Mouse (Mus musculus) embryonic facial prominence, embryonic 11.5 days (tissue): ENCODE results near the gene Bcl2l13. TPM values are rescaled to one million over a fixed set of nuclear protein-coding genes. Genes with fewer than 3 reads are reported as not detected.
"Not testable (repeated sequence)": the region's sequence is repeated elsewhere in the genome, so short reads cannot be mapped to it uniquely, and the experiment has no call there.

Experiments used
- ATAC-seq: fragments of 200-750 bp; cut with Nextera tagmentation; replicated peaks from 2 replicates; pipeline ENCODE4 v1.8.0; 2017; ENCODE audit warnings: low read depth; ENCODE audit not compliant: insufficient number of reproducible peaks, low FRiP score, low TSS enrichment
- DNase-seq: peaks from one replicate; pipeline ENCODE4 v3.0.0-alpha.2; 2015; ENCODE audit warnings: low spot score
- H3K27ac ChIP-seq: fragments of 300-500 bp; sonication (generic); replicated peaks from 2 replicates; pipeline ENCODE4 v1.5.1; 2014; ENCODE audit warnings: mild to moderate bottlenecking, low read depth, low read length, control low read depth
- H3K27me3 ChIP-seq: fragments of 300-500 bp; sonication (generic); 2 replicates; pipeline ENCODE4 v1.6.1; 2014; ENCODE audit warnings: mild to moderate bottlenecking, low read length, moderate library complexity, mixed read lengths; ENCODE audit not compliant: control insufficient read depth, insufficient read depth
- H3K36me3 ChIP-seq: fragments of 300-500 bp; sonication (generic); replicated peaks from 2 replicates; pipeline ENCODE4 v1.6.1; 2014; ENCODE audit warnings: low read depth, mild to moderate bottlenecking, low read length, moderate library complexity, mixed read lengths; ENCODE audit not compliant: control insufficient read depth, insufficient read depth
- H3K4me1 ChIP-seq: fragments of 300-500 bp; sonication (generic); 2 replicates; pipeline ENCODE4 v1.6.1; 2014; ENCODE audit warnings: low read length, mixed read lengths; ENCODE audit not compliant: control insufficient read depth, insufficient read depth
- H3K4me2 ChIP-seq: fragments of 300-500 bp; sonication (generic); 2 replicates; pipeline ENCODE4 v1.6.1; 2014; ENCODE audit warnings: low read depth, mild to moderate bottlenecking, control low read depth, low read length, moderate library complexity
- H3K4me3 ChIP-seq: fragments of 300-500 bp; sonication (generic); 2 replicates; pipeline ENCODE4 v1.5.1; 2014; ENCODE audit warnings: low read depth, low read length, control low read depth
- H3K9ac ChIP-seq: fragments of 300-500 bp; sonication (generic); replicated peaks from 2 replicates; pipeline ENCODE4 v1.6.1; 2014; ENCODE audit warnings: mild to moderate bottlenecking, control low read depth, low read length
- H3K9me3 ChIP-seq: fragments of 300-500 bp; sonication (generic); replicated peaks from 2 replicates; pipeline ENCODE4 v1.6.1; 2016; ENCODE audit warnings: mild to moderate bottlenecking, low read length, inconsistent platforms, mixed read lengths; ENCODE audit not compliant: control insufficient read depth
- WGBS: fragments of 180-500 bp; shearing (Covaris S2); extraction: QIAGEN DNeasy Blood & Tissue Kit; methylation state at CpG from one replicate; pipeline ENCODE4 v1.1.7; 2014; 5-methylcytosine and 5-hydroxymethylcytosine counted together
- polyA plus RNA-seq: library from polyadenylated mRNA; unstranded; fragments of >200 nt; fragmentation: Nextera tagmentation; extraction: Ambion mirVana; gene quantifications from 2 replicates; pipeline ENCODE4 v1.2.1, GENCODE M21; 2014

The Bcl2l13 gene
- polyA plus RNA-seq, 1 experiment from 2014 or later, result 40.1 TPM

DNA sequence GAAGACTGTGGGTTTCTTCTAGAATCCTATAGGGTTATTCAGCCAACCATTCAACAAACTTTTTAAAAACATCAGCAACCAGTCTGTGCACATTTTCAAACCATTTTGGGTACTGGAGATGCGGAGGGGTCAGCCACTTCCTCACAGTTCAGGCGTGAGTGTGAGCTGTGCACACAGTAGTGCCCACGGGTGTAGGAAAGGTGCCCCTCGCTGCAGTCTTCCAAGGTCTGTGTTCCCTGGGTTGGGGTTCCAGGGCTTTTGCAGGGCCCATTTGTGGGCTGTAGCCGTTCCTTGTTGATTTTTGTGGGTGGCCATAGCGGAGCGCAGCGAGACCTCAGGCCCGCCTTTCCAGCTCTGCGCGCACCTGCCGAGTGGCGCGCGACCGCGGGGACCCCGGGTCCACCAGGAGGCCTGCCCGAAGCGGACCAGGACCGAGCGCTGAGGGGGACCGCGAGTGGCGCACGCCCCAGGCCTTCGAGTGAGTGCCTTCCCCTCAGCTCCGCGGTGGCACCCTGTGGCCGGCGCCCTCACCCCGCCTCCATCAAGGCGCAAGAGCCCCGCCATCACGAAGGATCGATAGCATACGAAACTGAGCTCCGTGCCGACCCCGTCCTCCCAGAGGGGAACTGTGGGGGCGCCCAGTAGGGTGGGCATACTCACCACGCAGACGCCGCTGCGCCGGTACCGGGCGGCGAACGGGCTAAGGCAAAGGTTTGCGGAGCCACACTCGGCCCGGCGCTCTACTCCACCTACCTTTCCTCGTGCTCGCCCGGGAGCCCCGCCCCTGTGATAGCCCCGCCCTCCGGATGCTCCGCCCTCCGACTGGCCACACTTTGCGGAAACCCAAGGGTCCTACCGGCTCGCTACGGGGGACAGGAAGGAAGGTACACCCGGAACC lies 80.3 kb downstream of the Bcl2l13 start, which contains the start of gene Bid:
TSS of gene Bid (minus strand) at position 780 of the 898 bp plus-strand sequence.
- ATAC-seq, result peak; percentile 80
- peak within 1 kb of the TSS; percentile 59 for H3K4me3 ChIP-seq
- H3K4me1 ChIP-seq, result no peaks in the 10 kb centered on the region
- peak within 1 kb of the TSS; percentile 65 for H3K9ac ChIP-seq
- H3K27ac ChIP-seq, result no peak within 1 kb of the TSS
- WGBS, result under 1% methylated on average over 66 of the region's 67 CpGs
- H3K4me2 ChIP-seq, result peak within 1 kb of the TSS; percentile 99
- no peaks in the 10 kb centered on the region for H3K36me3 ChIP-seq
- H3K9me3 ChIP-seq, result no peaks in the 10 kb centered on the region
- DNase-seq, result peak; percentile 84
- 0 out of 2 replicates have a peak, but pooled peaks cover 2% of the 10 kb centered on the region for H3K27me3 ChIP-seq

GRCm38 (mm10) chr6:120916972-120917881 lies 81.2 kb downstream of the Bcl2l13 start:
- H3K27ac ChIP-seq, ATAC-seq, H3K9ac ChIP-seq, H3K9me3 ChIP-seq, H3K4me1 ChIP-seq, DNase-seq, H3K36me3 ChIP-seq, H3K27me3 ChIP-seq: not testable (repeated sequence)
- Histone ChIP-seq H3K4me2 (peak overlapping the region; percentile 99), H3K4me3 (peak overlapping the region; percentile 59)
- WGBS, result 36% methylated on average over 8 of the region's 14 CpGs

DNA sequence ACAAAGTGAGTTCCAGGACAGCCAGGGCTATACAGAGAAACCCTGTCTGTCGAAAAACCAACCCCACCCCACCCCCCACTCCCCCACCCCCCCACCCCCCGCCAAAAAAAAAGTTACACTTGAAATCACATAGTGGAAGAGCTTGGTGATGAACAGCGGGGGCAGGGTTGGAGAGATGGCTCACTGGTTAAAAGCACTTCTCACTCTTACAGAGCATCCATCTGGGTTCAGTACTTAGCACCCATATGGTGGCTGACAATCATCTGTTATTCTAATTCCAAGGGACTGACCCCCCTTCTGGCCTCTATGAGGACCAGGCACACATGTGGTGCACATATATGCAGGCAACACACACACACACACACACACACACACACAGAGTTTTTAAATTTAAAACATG lies 82.0 kb downstream of the Bcl2l13 start:
- ATAC-seq (no peak), DNase-seq (no peak)
- H3K9ac ChIP-seq, result no peak overlapping the region
- 0 out of 2 replicates have a peak, but pooled peaks cover 2% of the 10 kb centered on the region for H3K27me3 ChIP-seq
- 51% methylated on average over 3 of the region's 3 CpGs for WGBS
- H3K4me2 ChIP-seq, result no peak overlapping the region
- no peak overlapping the region for H3K4me3 ChIP-seq
- H3K4me1 ChIP-seq, result no peaks in the 10 kb centered on the region
- H3K36me3 ChIP-seq, result no peaks in the 10 kb centered on the region
- H3K27ac ChIP-seq, result no peak overlapping the region
- no peaks in the 10 kb centered on the region for H3K9me3 ChIP-seq

- DNase-seq, H3K27ac ChIP-seq, H3K4me1 ChIP-seq, H3K4me3 ChIP-seq, H3K36me3 ChIP-seq, H3K9me3 ChIP-seq, H3K4me2 ChIP-seq, ATAC-seq, H3K9ac ChIP-seq, H3K27me3 ChIP-seq: not testable (repeated sequence)
- 70% methylated on average over 2 of the region's 2 CpGs for WGBS
Observed at GRCm38 (mm10) chr6:120924791-120925321, 88.8 kb downstream of the Bcl2l13 start.

DNA sequence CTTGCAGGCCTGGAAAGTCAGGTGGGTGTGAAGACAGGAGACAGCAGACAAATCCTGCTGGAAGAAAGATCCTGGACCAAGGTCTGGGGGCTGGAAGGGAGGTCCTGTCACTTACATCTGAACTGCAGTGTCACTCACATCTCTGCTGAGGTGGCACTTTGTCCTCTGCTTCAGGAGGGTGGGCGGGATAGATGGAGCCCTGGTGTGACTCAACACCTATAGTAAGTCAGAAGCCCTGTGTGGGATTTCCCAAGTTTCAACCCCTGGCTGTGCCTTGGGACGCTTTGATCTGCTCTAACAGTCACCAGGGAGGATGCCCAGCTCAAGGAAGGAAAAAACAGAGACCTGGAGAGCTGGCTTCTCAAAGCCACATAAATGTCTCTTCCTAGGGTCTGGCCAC lies 90.9 kb downstream of the Bcl2l13 start:
- Histone ChIP-seq H3K4me1 (no peaks in the 10 kb centered on the region), H3K4me3 (no peak overlapping the region), H3K9ac (no peak overlapping the region), H3K4me2 (no peak overlapping the region), H3K36me3 (no peaks in the 10 kb centered on the region), H3K27ac (no peak overlapping the region), H3K9me3 (no peaks in the 10 kb centered on the region), H3K27me3 (no peaks in the 10 kb centered on the region)
- DNase-seq (no peak), ATAC-seq (no peak)
- 58% methylated on average over 2 of the region's 2 CpGs for WGBS

- no peak for DNase-seq
- H3K36me3 ChIP-seq, result no peaks in the 10 kb centered on the region; the same call in 1 of the 2 replicates
- no peak overlapping the region for H3K4me2 ChIP-seq
- no peak overlapping the region for H3K9ac ChIP-seq
- H3K4me3 ChIP-seq, result no peak overlapping the region
- ATAC-seq, result no peak
- WGBS, result 75% methylated on average over 3 of the region's 3 CpGs
- H3K4me1 ChIP-seq, result no peaks in the 10 kb centered on the region
- no peaks in the 10 kb centered on the region for H3K9me3 ChIP-seq
- H3K27me3 ChIP-seq, result no peaks in the 10 kb centered on the region
- H3K27ac ChIP-seq, result no peak overlapping the region
Observed at GRCm38 (mm10) chr6:120927765-120928164, 91.8 kb downstream of the Bcl2l13 start.

DNA sequence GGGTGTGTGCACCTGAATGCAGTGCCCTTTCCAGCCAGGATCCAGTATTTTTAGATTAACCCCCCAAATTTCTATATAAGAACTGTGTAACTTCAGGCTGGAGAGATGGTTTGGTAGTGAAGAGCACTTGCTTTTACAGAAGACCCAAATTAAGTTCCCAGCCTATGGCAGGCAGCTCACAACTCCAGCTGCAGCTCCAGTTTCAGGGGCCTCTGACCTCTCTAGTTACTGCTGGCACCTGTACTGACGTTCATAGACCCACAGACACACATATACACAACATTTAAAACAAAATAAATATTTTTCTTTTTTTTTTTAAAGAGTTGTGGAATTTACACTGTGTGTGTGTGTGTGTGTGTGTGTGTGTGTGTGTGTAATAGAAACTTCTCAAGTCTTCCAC lies 93.4 kb downstream of the Bcl2l13 start:
- H3K4me3 ChIP-seq, result no peak overlapping the region
- no peaks in the 10 kb centered on the region for H3K27me3 ChIP-seq
- H3K4me1 ChIP-seq, result no peaks in the 10 kb centered on the region
- H3K9ac ChIP-seq, result no peak overlapping the region
- no peak overlapping the region for H3K27ac ChIP-seq
- 34% methylated on average over 1 of the region's 1 CpGs for WGBS
- no peak for ATAC-seq
- no peak overlapping the region for H3K4me2 ChIP-seq
- H3K9me3 ChIP-seq, result no peaks in the 10 kb centered on the region
- no peaks in the 10 kb centered on the region; the same call in 1 of the 2 replicates for H3K36me3 ChIP-seq
- DNase-seq, result no peak
